Mouse (Mus musculus) liver, embryonic 14.5 days (tissue): ENCODE measurements at regions not wholly inside any gene's neighbourhood (a gene's known extent, or its start where the extent isn't known, plus 50 kb on each side); places are given as distances from the start of the nearest gene placed in this dataset.

Source experiments
- CTCF ChIP-seq: IDR thresholded peaks from 2 replicates; pipeline ENCODE4 v1.5.1; 2016; ENCODE audit warnings: antibody characterized with exemption, low read depth, control low read depth
- EP300 ChIP-seq: IDR thresholded peaks from 2 replicates; pipeline ENCODE4 v1.6.1; 2016; ENCODE audit warnings: antibody characterized with exemption, low read depth

- TF ChIP-seq EP300, result no peak
- TF ChIP-seq CTCF, result no peak
Measured at GRCm38 (mm10) chr4:124109371-124109770, 191.5 kb upstream of the 4930535I16Rik start.
